Mouse (Mus musculus): ENCODE data around the gene Vmn1r229.

Vmn1r229 gene

GRCm38 (mm10) chr17:20811255-20811654 lies at the start of gene Vmn1r229:
TSS of gene Vmn1r229 (plus strand) at chr17:20811555.
- no peak for DNase-seq (ENCODE audit: inconsistent ontology term)

DNA sequence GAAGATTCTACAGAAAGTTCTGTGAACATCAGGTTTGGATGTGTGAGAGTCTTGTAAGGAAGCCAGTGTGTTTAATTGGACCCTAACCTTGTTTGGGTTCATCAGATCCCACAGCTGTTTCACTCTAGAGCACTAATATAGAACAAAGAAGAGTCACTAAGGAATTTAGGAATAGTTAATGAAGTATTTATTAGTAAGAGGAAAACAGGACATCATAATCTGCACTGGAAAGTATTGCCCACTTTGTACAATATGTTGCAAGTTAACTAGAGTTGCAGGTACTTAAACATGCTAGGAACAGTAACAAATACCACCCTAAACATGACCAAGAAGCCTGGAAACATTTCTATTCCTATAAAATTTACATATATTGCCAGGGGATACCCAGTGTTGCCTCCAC lies 25.3 kb upstream of the Vmn1r229 start, which contains the start of gene Vmn1r228:
TSS of gene Vmn1r228 (minus strand) at position 101 of the 400 bp plus-strand sequence.
- no peak for DNase-seq (ENCODE audit: inconsistent ontology term)

GRCm38 (mm10) chr17:20840144-20840543 lies 28.8 kb downstream of the Vmn1r229 start, which contains the start of gene Vmn1r230:
TSS of gene Vmn1r230 (plus strand) at chr17:20840444.
- no peak for DNase-seq (ENCODE audit: inconsistent ontology term)
